Mouse (Mus musculus): Measurements from ENCODE around the gene Krtap28-10. TPM values are rescaled to one million over a fixed set of nuclear protein-coding genes. Genes with fewer than 3 reads are reported as not detected.
A peak's percentile ranks its signal among the peaks of the same experiment; 100 is the strongest.

The Krtap28-10 gene
- total and polyA plus RNA-seq, 3 experiments: not detected

GRCm38 (mm10) chr1:83044882-83045427 lies 2.7 kb upstream of the Krtap28-10 start, which contains the start of gene Gm47969:
TSS of gene Gm47969 (plus strand) at chr1:83044932.
- Histone ChIP-seq H3K27ac (no peak within 1 kb of the TSS), H3K79me2 (replicated peaks; ENCODE audit: control insufficient read depth, insufficient read depth, low read length) (no peaks in the 10 kb centered on the region), H3K9ac (ENCODE audit: low read depth, low read length) (no peak within 1 kb of the TSS), H3K4me1 (ENCODE audit: control insufficient read depth, insufficient read depth, low read length) (no peaks in the 10 kb centered on the region), H3K4me3 (no peak within 1 kb of the TSS), H3K27me3 (ENCODE audit: control insufficient read depth, insufficient read depth, low read length) (no peaks in the 10 kb centered on the region; the same call in 1 of the 2 replicates), H3K36me3 (ENCODE audit: control insufficient read depth, insufficient read depth, low read length) (no peaks in the 10 kb centered on the region)
- no peak for DNase-seq
- intact Hi-C loops (cut with DNase I): no loop called here
- 70% methylated on average over 5 of the region's 5 CpGs for WGBS
- TF ChIP-seq CTCF (IDR thresholded peaks at IDR 0.05) (no peak), EP300 (IDR thresholded peaks at IDR 0.05; ENCODE audit: insufficient read depth, low read depth, low read length) (no peak), POLR2A (IDR thresholded peaks at IDR 0.05; ENCODE audit: insufficient read depth, low read depth, low read length) (no peak)

- Histone ChIP-seq H3K36me3 (ENCODE audit: control insufficient read depth, insufficient read depth, low read length) (no peaks in the 10 kb centered on the region), H3K4me1 (ENCODE audit: control insufficient read depth, insufficient read depth, low read length) (no peaks in the 10 kb centered on the region), H3K27ac (no peak overlapping the region), H3K9ac (ENCODE audit: low read depth, low read length) (no peak overlapping the region), H3K27me3 (ENCODE audit: control insufficient read depth, insufficient read depth, low read length) (no peaks in the 10 kb centered on the region), H3K79me2 (replicated peaks; ENCODE audit: control insufficient read depth, insufficient read depth, low read length) (no peaks in the 10 kb centered on the region), H3K4me3 (no peak overlapping the region)
- no peak for DNase-seq
- TF ChIP-seq POLR2A (IDR thresholded peaks at IDR 0.05; ENCODE audit: insufficient read depth, low read depth, low read length) (no peak), EP300 (IDR thresholded peaks at IDR 0.05; ENCODE audit: insufficient read depth, low read depth, low read length) (no peak), CTCF (IDR thresholded peaks at IDR 0.05) (no peak)
- intact Hi-C loops (cut with DNase I): no loop called here
- 87% methylated on average over 4 of the region's 4 CpGs for WGBS
Measured at GRCm38 (mm10) chr1:83039080-83039479, 3.2 kb downstream of the Krtap28-10 start.

GRCm38 (mm10) chr1:83038109-83038672 lies 4.1 kb downstream of the Krtap28-10 start, which contains the start of gene Slc19a3:
TSS of gene Slc19a3 (minus strand) at chr1:83038448.
- Histone ChIP-seq H3K27me3 (ENCODE audit: control insufficient read depth, insufficient read depth, low read length) (no peaks in the 10 kb centered on the region), H3K4me3 (peak within 1 kb of the TSS; percentile 46), H3K9ac (ENCODE audit: low read depth, low read length) (peak within 1 kb of the TSS; percentile 4; the same call in 1 of the 2 replicates), H3K36me3 (ENCODE audit: control insufficient read depth, insufficient read depth, low read length) (no peaks in the 10 kb centered on the region), H3K4me1 (ENCODE audit: control insufficient read depth, insufficient read depth, low read length) (no peaks in the 10 kb centered on the region), H3K27ac (peak within 1 kb of the TSS; percentile 26; the same call in 1 of the 2 replicates), H3K79me2 (replicated peaks; ENCODE audit: control insufficient read depth, insufficient read depth, low read length) (no peaks in the 10 kb centered on the region)
- intact Hi-C loops (cut with DNase I): no loop called here
- peak; percentile 51; the same call in 1 of the 2 replicates for TF ChIP-seq POLR2A (IDR thresholded peaks at IDR 0.05; ENCODE audit: insufficient read depth, low read depth, low read length)
- no peak for TF ChIP-seq EP300 (IDR thresholded peaks at IDR 0.05; ENCODE audit: insufficient read depth, low read depth, low read length)
- peak; percentile 28 to 44 for DNase-seq
- 1% methylated on average over 25 of the region's 25 CpGs for WGBS

- DNase-seq: no peak
- WGBS: 81% methylated on average over 11 of the region's 11 CpGs
- Histone ChIP-seq H3K36me3 (ENCODE audit: control insufficient read depth, insufficient read depth, low read length) (no peaks in the 10 kb centered on the region), H3K27me3 (ENCODE audit: control insufficient read depth, insufficient read depth, low read length) (no peaks in the 10 kb centered on the region), H3K4me3 (no peak overlapping the region), H3K27ac (no peak overlapping the region), H3K4me1 (ENCODE audit: control insufficient read depth, insufficient read depth, low read length) (no peaks in the 10 kb centered on the region), H3K9ac (ENCODE audit: low read depth, low read length) (no peak overlapping the region), H3K79me2 (replicated peaks; ENCODE audit: control insufficient read depth, insufficient read depth, low read length) (no peaks in the 10 kb centered on the region)
- intact Hi-C loops (cut with DNase I): no loop called here
- TF ChIP-seq POLR2A (IDR thresholded peaks at IDR 0.05; ENCODE audit: insufficient read depth, low read depth, low read length): no peak
- TF ChIP-seq CTCF (IDR thresholded peaks at IDR 0.05): no peak
- no peak for TF ChIP-seq EP300 (IDR thresholded peaks at IDR 0.05; ENCODE audit: insufficient read depth, low read depth, low read length)
Measured at GRCm38 (mm10) chr1:83036892-83037667, 5.2 kb downstream of the Krtap28-10 start.

- no peak overlapping the region for H3K9ac ChIP-seq (ENCODE audit: low read depth, low read length)
- H3K27me3 ChIP-seq (ENCODE audit: control insufficient read depth, insufficient read depth, low read length): no peaks in the 10 kb centered on the region
- 75% methylated on average over 5 of the region's 5 CpGs for WGBS
- H3K4me1 ChIP-seq (ENCODE audit: control insufficient read depth, insufficient read depth, low read length): no peaks in the 10 kb centered on the region
- H3K79me2 ChIP-seq (replicated peaks; ENCODE audit: control insufficient read depth, insufficient read depth, low read length): no peaks in the 10 kb centered on the region
- TF ChIP-seq EP300 (IDR thresholded peaks at IDR 0.05; ENCODE audit: insufficient read depth, low read depth, low read length): no peak
- TF ChIP-seq CTCF (IDR thresholded peaks at IDR 0.05): no peak
- TF ChIP-seq POLR2A (IDR thresholded peaks at IDR 0.05; ENCODE audit: insufficient read depth, low read depth, low read length): no peak
- H3K4me3 ChIP-seq: no peak overlapping the region
- intact Hi-C loops (cut with DNase I): no loop called here
- no peak for DNase-seq
- no peaks in the 10 kb centered on the region for H3K36me3 ChIP-seq (ENCODE audit: control insufficient read depth, insufficient read depth, low read length)
- no peak overlapping the region for H3K27ac ChIP-seq
Measured at GRCm38 (mm10) chr1:83034509-83034908, 7.8 kb downstream of the Krtap28-10 start.

GRCm38 (mm10) chr1:83032508-83032907 lies 9.8 kb downstream of the Krtap28-10 start:
- Histone ChIP-seq H3K9ac (ENCODE audit: low read depth, low read length) (no peak overlapping the region), H3K4me3 (no peak overlapping the region), H3K79me2 (replicated peaks; ENCODE audit: control insufficient read depth, insufficient read depth, low read length) (no peaks in the 10 kb centered on the region), H3K27ac (no peak overlapping the region), H3K27me3 (ENCODE audit: control insufficient read depth, insufficient read depth, low read length) (no peaks in the 10 kb centered on the region), H3K36me3 (ENCODE audit: control insufficient read depth, insufficient read depth, low read length) (no peaks in the 10 kb centered on the region), H3K4me1 (ENCODE audit: control insufficient read depth, insufficient read depth, low read length) (no peaks in the 10 kb centered on the region)
- WGBS: 79% methylated on average over 6 of the region's 6 CpGs
- TF ChIP-seq EP300 (IDR thresholded peaks at IDR 0.05; ENCODE audit: insufficient read depth, low read depth, low read length) (no peak), POLR2A (IDR thresholded peaks at IDR 0.05; ENCODE audit: insufficient read depth, low read depth, low read length) (no peak), CTCF (IDR thresholded peaks at IDR 0.05) (no peak)
- no peak for DNase-seq
- intact Hi-C loops (cut with DNase I): no loop called here

Data from heart, adult 2 months (tissue).